Mouse (Mus musculus): ENCODE measurements around the gene Myef2.
"Not testable (repeated sequence)": the region's sequence is repeated elsewhere in the genome, so short reads cannot be mapped to it uniquely, and the experiment has no call there.

Myef2 gene

DNA sequence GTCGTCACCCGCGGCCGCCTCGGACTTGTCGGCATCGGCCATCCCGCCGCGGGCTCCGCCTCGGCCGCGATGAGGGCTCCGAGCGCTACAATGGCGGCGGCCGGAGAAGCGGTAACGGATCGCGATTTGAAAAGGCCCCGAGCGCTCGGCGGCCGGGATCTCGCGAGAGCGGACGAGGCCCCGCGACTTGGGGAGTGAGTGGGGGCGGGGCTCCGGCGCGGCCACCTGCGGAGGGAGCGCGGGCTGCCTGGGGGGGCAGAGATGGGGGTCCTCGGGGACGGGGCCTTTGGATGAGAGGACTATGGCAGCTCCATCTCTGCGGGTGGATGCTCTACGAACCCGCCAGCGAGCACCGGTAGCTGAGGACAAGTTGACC lies at the start of gene Myef2:
TSS of gene Myef2 (minus strand) at position 185 of the 376 bp plus-strand sequence.
- peak; percentile 68 to 84 for DNase-seq

DNA sequence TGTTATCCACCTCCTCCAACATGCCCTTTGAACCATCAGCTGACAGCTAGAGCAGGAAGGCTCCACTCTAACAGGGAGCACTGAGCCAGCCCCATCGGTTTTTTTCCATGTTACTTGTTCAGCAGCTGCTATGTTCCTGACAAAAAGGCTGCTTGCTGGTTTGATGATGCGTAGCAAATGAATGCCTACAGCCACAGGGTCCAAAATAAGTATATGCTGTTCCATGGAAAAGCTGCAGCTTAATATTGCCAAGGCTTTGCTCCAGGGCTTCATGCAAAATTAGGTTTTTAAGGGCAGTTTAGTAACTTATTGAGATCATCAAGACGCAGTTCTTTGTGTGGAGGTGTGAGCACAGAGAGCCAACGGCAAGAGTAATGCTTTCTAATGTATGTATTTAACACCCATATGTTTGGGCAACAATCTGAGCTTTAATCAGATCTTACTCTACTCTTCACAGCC lies 38.6 kb upstream of the Myef2 start:
- DNase-seq, result no peak

DNA sequence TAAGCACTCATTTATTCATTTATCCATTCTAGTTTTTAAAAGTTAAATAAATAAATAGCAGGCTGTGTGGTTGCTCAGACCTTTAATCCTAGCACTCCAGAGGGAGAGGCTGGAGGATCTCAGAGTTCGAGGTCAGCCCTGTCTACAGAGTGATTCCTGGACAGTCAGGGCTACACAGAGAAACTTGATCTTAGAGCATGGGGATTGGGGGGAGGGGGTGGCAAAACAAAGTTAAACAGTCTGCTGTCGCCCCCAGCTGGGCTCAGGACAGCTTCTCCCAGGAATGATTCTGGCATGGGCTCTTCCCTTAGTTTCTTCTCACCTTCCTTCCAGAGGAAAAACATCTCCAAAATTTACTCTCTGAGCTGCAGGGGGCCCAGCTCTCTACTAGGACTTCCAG lies 32.0 kb upstream of the Myef2 start:
- DNase-seq, result no peak

DNA sequence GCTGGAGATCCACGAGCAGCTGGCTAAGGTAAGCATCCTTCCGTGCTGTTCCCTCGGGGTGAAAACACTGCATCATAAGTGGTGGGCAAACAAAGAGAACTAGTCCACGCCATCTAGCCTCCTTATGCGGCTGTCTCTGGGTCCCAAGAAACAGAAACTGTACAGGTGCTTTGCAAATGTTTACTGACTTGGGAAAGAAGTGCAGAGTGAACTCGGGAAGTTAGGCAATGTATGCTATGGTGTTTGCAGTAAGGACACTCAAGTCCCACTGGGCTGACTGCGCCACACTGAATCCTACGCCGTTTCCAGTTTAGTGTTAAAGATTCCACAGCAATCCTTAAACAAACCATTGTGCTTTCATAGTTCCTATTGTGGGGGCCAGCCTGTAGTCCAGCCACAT lies 30.8 kb upstream of the Myef2 start:
- DNase-seq, result no peak

DNA sequence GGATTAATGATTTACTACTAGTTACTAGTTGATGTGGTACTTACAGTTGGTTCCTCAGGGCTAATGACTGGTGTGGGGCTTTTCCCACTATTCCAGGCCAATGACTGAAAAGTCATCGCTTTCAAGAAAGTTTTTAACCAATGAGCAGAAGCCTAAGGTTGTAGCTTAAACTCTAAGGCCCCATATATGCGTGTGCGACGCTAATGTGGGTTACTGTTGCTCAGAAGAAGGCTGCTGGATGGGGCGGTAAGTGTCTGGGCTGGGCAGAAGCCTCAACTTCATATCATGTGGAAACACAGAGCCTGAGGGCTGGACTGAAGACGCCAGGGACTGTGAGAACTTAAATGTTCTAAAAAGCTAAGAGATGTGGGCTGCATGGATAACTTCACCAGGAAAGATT lies 28.9 kb upstream of the Myef2 start, which contains the start of gene Slc12a1:
TSS of gene Slc12a1 (plus strand) at position 118 of the 400 bp plus-strand sequence.
- DNase-seq, result no peak

DNA sequence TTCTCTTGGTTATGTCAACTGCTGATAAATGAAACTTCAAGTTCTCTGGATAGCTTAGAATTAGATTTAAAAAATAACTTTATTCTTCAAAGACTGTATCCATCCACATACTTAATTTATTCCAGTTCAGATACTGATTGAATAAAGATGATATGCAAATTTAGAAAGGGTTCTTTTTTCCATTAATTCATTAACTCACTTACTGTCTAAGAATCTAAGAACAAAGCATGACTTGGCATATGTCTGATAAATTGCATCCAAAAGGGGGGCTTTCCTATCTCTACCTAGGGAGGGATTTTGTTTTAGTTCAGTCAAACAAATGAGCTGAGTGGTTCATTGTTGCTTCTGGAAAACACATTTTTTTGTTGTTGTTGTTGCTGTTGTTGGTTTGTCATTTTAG lies 18.9 kb upstream of the Myef2 start:
- DNase-seq, result no peak

DNA sequence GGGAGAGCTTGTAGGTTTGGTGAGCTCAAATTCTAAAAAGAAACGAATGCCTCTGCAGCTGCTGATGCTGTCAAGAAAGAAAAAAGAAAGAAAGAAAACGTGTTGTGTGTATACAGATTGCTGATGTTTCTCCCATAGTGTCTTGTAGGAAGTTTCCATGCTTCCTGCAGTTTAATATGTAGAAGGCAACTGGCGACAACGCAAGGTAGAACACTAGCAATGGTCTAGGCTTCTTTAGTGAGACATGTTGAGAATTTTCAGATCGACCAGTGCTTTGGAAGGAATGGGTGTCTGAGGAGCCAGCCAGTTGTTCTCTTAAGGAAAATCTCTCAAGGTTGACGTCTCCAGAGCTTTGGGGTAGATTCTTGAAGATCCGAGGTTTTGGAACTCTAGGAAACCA lies 13.4 kb upstream of the Myef2 start:
- DNase-seq, result no peak

DNA sequence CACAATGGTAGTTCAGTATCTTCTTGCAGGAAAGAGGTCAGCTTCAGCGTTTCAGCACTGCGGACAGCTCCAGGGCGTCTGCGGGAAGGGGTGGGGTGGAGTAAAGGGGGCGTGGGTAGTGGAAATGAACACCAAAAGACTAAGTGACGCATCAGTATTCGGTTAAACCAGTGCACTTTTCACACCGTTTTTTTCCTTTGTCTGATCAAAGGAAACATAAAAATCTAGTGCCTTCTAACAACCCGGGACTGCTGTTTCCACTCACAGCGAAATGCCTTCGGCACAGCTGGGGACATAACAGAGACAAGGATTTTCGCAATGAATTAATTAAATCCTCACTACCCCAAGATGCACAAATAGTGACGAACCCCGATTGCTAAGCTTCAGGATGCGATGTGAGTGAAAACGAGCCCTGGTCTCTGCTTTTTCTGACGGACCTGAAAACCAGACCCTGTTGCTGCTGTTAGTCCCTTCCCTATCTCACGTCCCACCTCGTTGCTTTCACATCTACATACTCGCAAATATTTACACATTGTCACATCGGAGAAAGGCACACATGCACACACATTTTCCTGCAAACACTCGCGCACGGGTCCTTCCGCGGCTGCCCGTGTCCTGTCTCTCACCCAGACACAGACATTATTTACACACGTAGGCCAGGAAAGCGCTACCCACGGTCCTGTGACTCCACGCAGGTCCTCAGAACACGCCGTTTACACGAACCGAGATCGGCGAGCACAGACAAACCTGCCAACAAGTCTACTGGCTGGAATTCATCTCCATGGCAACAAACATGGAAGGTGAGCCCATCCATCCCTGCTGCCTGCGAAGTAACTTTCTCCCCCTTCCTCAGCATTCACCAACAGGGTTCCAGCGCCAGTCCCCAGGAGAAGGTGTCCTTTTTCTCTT lies 12.7 kb upstream of the Myef2 start, which contains the start of gene Ctxn2:
TSS of gene Ctxn2 (plus strand) at position 790 of the 909 bp plus-strand sequence.
- DNase-seq, result peak; percentile 7 to 22

DNA sequence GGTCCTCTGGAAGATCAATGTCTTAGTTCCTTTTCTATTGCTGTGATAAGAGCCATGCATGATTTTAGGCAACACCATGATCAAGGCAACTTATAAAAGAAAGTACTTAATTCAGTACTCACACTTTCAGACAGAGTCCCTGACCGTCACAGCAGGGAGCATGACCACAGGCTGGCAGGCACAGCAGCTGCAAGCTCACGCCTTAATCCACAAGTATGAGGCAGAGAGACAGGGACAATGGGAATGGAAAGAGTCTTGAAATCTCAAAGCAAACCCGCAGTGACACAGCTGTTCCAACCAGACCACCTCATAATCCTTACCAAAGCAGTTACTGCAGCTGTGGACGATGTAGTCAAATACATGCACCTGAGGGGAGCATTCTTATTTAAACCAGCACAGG lies 10.7 kb upstream of the Myef2 start:
- DNase-seq, result no peak

DNA sequence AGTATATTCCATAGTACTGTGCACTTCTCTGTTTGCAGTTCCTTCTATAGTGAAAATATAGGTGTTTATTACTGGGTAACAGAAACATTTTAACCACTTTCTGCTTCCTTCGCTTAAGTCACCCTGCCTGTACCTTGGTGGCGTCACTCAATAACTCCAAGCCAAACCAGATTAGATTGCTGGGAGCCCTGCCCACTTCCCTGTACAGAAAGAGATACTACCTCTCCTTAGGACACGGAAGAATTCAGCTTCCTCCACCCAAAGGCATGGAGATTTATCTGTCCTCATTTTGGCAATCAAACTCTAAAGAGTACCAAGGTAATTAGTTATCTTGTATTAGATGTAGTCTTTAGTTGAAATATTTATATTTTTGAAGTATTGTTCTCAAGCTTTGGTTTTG lies 3.3 kb upstream of the Myef2 start:
- no peak for DNase-seq

DNA sequence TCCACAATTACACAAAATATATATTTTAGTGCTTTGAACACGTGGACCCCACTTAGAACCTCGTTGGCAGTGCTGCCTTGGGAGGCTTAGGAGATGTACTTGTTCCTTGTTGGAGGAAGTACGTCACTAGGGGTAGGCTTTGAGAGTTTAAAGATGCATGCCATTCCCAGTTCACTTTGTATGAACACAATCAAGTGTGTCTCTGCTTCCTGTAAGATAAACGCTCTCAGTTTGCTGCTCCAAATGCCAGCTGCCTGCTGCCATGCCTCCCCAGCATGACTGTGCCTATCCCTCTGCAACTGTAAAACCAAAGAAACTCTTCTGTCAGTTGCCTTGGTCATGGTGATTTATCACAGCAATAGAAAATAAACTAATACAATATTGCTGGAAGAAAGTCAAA lies 2.4 kb upstream of the Myef2 start:
- no peak for DNase-seq

DNA sequence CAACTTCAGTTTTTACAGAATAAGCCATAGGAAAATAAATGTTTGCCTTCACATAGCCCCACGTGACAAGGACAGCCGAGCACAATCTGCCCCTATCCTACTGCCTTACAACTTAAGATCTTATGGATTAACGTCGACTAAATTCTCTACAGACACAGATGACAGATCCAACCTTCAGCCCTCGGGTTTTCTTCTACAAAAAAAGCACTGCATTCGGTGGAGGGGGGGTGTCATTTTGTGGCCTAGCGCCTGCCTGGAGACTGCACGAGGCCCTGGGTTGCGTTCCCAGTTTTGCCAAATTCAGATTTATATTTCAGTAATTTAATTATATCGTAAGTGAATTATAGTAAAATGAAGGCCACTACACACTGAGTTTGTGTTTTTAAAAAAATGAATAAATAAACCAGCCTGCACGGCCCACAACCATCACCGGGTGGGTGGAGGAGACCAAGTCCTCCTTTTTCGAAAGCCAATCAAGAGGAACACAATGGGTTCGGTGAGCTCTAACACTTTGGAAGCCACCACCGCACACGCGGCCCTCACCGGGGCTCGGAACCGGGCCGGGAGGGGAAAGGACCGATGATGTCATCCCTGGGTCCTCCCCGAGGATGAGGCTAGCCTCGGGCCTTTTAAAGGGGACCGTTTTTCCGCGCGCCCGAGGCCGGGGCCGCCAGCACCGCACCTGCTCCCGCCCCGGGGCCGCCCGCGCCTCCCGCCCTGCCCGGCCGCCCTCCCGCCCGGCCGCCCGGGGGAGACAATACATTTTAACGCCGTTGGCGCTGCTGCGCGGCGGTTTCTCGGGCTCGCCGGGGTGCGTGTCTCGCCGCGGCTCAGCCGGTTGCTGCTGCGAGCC lies 611 bp downstream of the Myef2 start:
- DNase-seq, result peak; percentile 28 to 51

DNA sequence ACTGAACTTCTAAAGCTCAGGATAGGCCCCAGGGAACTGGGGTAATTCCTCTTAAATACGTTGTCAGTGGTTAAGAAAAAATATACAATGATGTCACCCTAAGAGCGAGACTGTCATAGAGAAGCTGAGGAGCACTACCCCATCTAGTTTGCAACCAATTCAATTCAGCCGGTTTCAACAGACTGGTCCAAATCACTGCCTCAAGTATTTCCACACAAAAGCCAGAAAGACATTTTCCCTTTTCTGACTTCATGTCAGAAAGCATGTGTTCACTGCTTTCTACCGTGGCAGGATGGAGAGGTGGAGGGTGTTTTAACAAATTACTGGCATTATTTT lies 1.2 kb downstream of the Myef2 start:
- no peak for DNase-seq

DNA sequence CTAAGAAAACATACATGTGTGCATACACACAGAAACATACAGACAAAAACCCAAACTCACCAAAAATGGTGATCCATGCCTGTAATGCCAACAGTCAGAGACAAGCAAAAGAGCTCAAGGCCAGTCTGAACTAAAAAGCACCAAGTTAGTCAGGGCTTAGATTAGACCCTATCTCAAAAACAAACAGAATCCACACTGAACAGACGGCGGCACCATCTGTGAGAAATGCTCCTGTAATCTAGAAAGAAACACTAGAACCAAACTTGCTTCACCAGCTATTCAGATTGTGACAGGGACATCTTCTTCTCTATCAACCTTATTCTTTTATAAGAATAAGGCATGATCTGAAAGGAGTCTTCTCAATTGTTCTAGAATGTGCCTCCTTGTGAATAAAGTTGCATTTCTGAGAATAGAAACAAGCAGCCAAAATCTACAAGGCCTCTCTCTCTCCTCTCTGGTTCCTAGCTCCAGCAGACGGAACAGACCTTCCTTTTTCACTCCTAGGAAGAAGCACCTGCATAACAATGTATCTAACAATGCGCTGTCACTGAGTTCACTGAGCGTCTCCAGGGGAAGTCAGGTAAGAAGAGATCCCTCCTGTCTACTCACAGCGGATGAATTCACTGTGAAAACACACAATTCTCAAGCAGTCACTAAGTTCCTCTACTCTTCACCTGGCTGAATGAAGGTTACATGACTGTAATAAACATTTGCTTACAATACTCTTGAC lies 3.9 kb downstream of the Myef2 start:
- DNase-seq, result no peak

DNA sequence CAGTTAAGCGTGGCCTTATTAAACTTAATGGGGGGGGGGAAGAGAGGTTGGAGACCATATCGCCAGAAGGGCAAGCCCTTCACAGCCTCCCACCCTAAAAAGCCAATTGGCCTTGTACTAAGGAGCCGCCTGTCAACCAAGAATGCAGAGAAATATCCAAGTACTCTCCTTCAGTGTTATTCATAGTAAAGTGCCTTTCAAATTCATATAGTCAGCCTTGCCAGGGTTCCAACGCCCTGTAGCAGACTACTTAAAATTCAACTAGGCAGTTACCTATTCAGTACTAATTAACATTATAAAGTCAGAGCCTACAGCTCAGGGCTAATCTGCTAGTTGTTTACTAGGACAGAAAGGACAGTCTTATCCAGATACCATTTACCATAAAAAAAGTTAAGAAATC lies 16.9 kb downstream of the Myef2 start:
- DNase-seq, result not testable (repeated sequence)

DNA sequence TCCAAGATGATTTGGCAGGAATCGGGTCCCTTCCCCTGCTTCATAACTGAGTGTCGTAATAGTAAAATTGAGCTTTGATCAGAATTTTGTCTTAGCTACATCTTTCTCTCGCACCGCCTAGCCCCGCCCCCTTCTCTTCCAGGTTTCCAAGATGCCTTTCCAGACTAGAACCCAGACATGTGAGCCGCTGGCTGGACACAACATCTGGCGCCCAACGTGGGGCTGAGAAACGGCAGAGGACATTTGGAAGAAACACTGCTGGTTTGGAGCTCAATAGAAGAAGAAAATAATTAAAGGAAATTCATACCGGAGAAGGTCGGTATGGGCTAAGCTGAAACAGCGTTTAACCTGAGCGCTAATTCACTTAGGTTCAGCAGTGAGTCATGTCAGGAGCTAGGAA lies 19.0 kb downstream of the Myef2 start:
- not testable (repeated sequence) for DNase-seq

DNA sequence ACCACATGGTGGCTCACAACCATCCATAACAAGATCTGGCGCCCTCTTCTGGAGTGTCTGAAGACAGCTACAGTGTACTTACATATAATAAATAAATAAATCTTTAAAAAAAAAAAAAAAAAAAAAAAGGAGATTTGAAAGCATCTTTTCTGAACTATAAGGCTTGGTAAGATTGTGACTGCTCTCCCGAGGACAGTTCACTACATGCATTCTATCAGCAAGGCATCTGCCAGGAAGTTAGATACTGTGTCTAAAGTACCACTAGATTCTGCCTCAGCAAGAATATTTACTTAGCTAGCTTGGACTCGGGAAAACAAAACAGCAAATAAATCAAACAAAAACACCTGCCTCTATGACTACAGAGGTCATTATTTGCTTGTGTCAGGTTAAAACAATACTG lies 31.3 kb downstream of the Myef2 start:
- not testable (repeated sequence) for DNase-seq

DNA sequence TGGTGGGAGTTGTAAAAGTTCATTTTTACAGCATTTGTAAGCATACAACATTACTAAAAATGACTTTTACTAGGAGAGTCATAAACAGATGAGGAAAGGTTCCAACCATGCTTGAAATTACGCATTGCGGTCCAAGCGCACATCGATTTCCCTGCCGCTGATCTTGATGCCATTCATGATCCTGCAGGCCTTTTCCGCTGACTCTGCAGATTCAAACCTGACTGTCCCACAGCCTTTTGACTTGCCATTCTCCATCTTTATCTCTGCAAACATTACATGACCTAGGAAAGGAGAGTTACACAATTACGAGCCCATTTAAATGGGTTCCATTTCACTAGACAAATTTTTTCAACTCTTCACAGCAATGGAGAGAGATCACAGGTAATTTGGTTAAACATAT lies 34.7 kb downstream of the Myef2 start:
- no peak for DNase-seq

DNA sequence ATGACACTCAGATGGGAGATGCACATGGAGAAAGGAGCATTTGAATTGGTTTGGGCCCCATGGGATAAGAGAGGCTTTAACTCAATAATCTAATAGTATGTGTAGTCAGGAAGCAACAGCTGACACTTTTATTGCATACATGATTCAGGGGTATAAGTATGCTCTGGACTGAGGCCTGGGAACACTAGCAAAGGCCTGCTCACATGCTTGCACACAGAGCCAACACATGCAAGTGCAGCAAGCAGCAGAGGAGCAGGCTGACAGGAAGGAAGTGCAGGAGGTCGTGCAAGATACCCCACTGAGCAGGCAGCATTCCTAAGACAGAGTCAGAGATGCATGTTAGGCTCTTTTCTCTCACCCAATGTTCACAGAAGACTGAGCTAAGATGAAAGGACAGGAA lies 39.6 kb downstream of the Myef2 start:
- no peak for DNase-seq

DNA sequence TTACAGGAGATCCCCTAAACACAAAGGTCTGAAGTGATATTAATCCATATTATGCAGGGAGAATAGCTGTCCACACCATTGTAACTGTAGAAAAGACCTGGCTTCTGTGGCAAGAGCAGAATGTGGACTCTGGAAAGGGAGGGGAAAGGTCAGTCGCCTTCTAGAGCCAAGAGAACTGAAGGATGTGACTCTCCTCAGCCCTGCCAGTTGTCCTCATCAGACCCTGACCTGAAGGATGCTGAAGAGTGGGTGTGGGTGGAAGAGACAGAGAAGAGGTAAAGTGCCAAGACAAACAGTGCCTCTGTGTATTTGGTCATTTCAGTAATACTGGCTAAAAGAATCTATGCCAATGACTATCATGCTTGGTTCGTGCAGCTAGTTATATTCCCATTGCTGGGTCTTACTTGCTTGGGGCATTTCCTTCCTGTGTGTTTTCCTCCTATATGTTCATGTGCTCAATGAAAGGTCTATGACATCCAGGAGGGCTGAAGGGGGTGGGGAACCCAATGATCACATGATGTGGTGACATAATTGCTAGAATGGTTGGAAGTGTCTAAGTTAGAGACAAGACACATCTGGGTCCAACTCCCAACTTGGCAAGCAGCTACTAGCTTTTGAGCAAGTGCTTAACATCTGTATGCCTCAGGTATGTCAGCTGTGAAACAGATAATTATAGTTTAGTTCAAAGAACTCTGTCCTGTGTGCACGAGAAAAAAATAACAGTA lies 50.2 kb downstream of the Myef2 start:
- no peak for DNase-seq

DNA sequence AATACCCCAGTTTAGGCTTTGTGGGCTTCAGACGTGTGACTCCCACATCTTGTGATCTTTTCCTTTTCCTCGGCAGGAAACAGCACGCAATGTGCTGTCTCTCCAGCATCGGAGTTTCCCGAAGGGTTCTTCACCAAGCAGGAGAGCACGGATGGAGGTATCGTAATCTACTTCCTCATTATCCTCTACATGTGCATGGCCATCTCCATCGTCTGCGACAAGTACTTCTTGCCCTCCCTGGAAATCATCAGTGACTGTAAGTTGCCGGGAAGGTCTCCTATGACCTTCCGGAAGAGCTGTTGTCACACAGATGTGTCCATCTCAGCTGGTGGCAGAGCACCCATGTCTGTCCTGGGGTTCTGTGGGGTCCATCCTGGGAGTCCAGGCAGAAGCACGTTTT lies 54.8 kb downstream of the Myef2 start:
- DNase-seq, result no peak

DNA sequence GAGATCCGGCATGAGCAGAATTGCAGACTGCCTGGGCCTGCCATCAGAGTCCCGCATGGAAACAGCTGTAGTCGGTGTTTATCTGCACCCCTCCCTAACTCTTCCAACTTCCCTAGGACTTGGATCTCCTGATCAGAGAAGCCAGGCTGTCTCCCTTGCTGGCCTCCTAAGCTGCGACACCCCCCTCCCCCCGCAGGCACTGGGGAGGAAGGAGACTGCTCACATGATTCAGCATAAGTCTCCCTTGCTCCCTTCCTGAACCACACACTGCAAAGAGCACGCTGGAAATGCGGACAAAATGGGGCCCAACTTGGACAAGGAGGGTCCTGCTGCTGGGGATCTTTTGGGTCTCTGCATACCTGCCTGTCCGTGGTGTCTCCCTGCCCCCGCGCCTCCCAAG lies 55.6 kb downstream of the Myef2 start, which contains the start of gene Slc24a5:
TSS of gene Slc24a5 (plus strand) at position 231 of the 400 bp plus-strand sequence.
- DNase-seq, result no peak
